Mouse (Mus musculus) G1E (cell line): ENCODE measurements around the gene Gm3646.

Source experiments
- CTCF ChIP-seq: IDR thresholded peaks from 2 replicates; pipeline ENCODE4 v1.5.1; 2012; ENCODE audit warnings: low read depth, low read length, inconsistent platforms, mixed read lengths
- GATA1 ChIP-seq: IDR thresholded peaks from 2 replicates; pipeline ENCODE4 v1.6.1; 2012; ENCODE audit warnings: borderline replicate concordance, low read length, inconsistent platforms, mixed read lengths
- GATA2 ChIP-seq: IDR thresholded peaks from 2 replicates; pipeline ENCODE4 v1.6.1; 2012; ENCODE audit warnings: low read depth, low read length, inconsistent platforms, borderline replicate concordance
- POLR2AphosphoS5 ChIP-seq: IDR thresholded peaks from 2 replicates; pipeline ENCODE4 v1.6.1; 2012; ENCODE audit warnings: low read depth, low read length, inconsistent platforms; ENCODE audit not compliant: insufficient replicate concordance

- TF ChIP-seq CTCF = no peak
- TF ChIP-seq GATA1 = no peak
- TF ChIP-seq POLR2AphosphoS5 = no peak
- no peak for TF ChIP-seq GATA2
These were observed 45.6 kb downstream of the Gm3646 start for GRCm38 (mm10) chr1:39759231-39760175.
